Mouse (Mus musculus) midbrain, postnatal 0 days (tissue): ENCODE measurements around the gene 1700018B08Rik. TPM values are rescaled to one million over a fixed set of nuclear protein-coding genes. Genes with fewer than 3 reads are reported as not detected.

Experiments
- ATAC-seq: fragments of 200-750 bp; cut with Nextera tagmentation; 2 replicates; pipeline ENCODE4 v1.8.0; 2017; ENCODE audit warnings: moderate number of reproducible peaks, mild to moderate bottlenecking, moderate TSS enrichment, moderate library complexity; ENCODE audit not compliant: low FRiP score
- DNase-seq: peaks from one replicate; pipeline ENCODE4 v3.0.0-alpha.2; 2015; ENCODE audit warnings: low spot score
- H3K27ac ChIP-seq: fragments of 300-500 bp; sonication (generic); 2 replicates; pipeline ENCODE4 v1.5.1; 2014; ENCODE audit warnings: low read depth, mild to moderate bottlenecking, low read length, mixed read lengths
- H3K27me3 ChIP-seq: fragments of 300-500 bp; sonication (generic); 2 replicates; pipeline ENCODE4 v1.6.1; 2014; ENCODE audit warnings: low read length, control low read depth, mixed read lengths; ENCODE audit not compliant: insufficient read depth
- H3K36me3 ChIP-seq: fragments of 300-500 bp; sonication (generic); 2 replicates; pipeline ENCODE4 v1.6.1; 2014; ENCODE audit warnings: low read length, control low read depth, mixed read lengths; ENCODE audit not compliant: insufficient read depth
- H3K4me1 ChIP-seq: fragments of 300-500 bp; sonication (generic); 2 replicates; pipeline ENCODE4 v1.6.1; 2014; ENCODE audit warnings: mild to moderate bottlenecking, control low read depth, antibody characterized with exemption, low read length, mixed read lengths; ENCODE audit not compliant: insufficient read depth
- H3K4me2 ChIP-seq: fragments of 300-500 bp; sonication (generic); 2 replicates; pipeline ENCODE4 v1.6.1; 2014; ENCODE audit warnings: low read depth, mild to moderate bottlenecking, low read length, mixed read lengths; ENCODE audit not compliant: poor library complexity, severe bottlenecking
- H3K4me3 ChIP-seq: fragments of 300-500 bp; sonication (generic); 2 replicates; pipeline ENCODE4 v1.5.1; 2014; ENCODE audit warnings: low read depth, mild to moderate bottlenecking, low read length, moderate library complexity
- H3K9ac ChIP-seq: fragments of 300-500 bp; sonication (generic); replicated peaks from 2 replicates; pipeline ENCODE4 v1.6.1; 2014; ENCODE audit warnings: mild to moderate bottlenecking, low read length, moderate library complexity, mixed read lengths; ENCODE audit not compliant: poor library complexity, severe bottlenecking
- H3K9me3 ChIP-seq: fragments of 300-500 bp; sonication (generic); 2 replicates; pipeline ENCODE4 v1.6.1; 2016; ENCODE audit warnings: low read length, control low read depth
- CTCF ChIP-seq: IDR thresholded peaks from 2 replicates; pipeline ENCODE4 v1.5.1; 2016; ENCODE audit warnings: antibody characterized with exemption, mild to moderate bottlenecking
- WGBS: fragments of 180-500 bp; shearing (Covaris S2); extraction: QIAGEN DNeasy Blood & Tissue Kit; methylation state at CpG from one replicate; pipeline ENCODE4 v1.1.7; 2014; 5-methylcytosine and 5-hydroxymethylcytosine counted together
- polyA plus RNA-seq: library from polyadenylated mRNA; unstranded; fragments of >200 nt; fragmentation: Nextera tagmentation; extraction: Ambion mirVana; gene quantifications from 2 replicates; pipeline ENCODE4 v1.2.1, GENCODE M21; 2015
- total RNA-seq: library from RNA; depleted of rRNA; stranded (reverse); fragments of >200 nt; gene quantifications from 2 replicates; pipeline ENCODE4 v1.2.3, GENCODE M21; 2014; rRNA removed

1700018B08Rik gene
- not detected in 2 replicates for total RNA-seq
- not detected in 2 replicates for polyA plus RNA-seq

DNA sequence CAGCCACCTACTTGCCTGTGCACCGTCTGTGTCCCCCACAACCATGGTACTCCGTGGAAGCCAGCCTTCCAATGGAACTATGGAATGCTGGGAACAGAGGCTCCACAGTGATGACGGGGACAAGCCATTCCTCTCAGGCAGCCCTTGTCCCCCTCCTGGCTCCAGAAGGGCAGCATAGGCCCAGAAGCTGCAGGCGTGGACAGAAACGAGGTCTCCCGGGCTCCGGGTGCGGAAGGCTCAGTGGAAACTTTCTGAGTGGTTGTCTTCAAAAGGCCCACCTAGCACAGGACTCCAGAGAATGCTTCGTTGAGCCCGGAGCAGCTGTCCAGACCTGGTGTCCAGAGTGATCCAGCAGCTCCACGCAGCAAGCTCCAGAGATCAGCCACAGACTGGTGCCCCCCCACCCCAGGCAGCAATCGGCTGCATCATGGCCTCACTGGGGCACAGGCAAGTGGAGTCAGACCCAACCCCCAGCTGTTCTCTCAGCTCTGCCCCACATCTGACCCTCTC is at the start of gene 1700018B08Rik:
Gene 1700018B08Rik, minus strand, starts transcription at position 45 of the 510 bp plus-strand sequence.
- no peak within 1 kb of the TSS for H3K4me2 ChIP-seq
- WGBS = 93% methylated on average over 12 of the region's 12 CpGs
- no peaks in the 10 kb centered on the region for H3K27me3 ChIP-seq
- no peaks in the 10 kb centered on the region for H3K4me1 ChIP-seq
- H3K27ac ChIP-seq = no peak within 1 kb of the TSS
- ATAC-seq (no peak), DNase-seq (no peak)
- no peak for TF ChIP-seq CTCF
- H3K36me3 ChIP-seq = peaks cover 4% of the 10 kb centered on the region; the same call in 1 of the 2 replicates
- no peak within 1 kb of the TSS for H3K4me3 ChIP-seq
- H3K9ac ChIP-seq = no peak within 1 kb of the TSS
- no peaks in the 10 kb centered on the region for H3K9me3 ChIP-seq

DNA sequence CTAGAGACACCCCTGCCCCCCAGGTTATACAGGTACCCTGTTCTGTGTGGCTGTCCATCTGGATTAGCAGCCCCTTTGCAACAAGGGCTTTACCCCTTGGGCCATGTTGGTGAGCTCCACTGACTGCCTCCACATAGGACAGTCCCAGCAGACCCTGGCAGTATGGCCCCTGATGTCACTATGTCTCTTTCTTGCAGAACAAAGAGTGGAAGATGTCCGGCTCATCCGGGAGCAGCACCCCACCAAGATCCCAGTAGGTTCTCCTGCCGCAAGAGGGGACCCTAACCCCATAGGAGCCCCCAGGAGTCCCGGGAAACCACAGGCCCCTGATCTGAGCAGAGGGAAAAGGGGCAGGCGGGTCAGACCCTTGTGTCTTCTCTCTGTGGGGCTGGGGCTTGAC is 49.2 kb upstream of the 1700018B08Rik start:
- H3K9me3 ChIP-seq = no peaks in the 10 kb centered on the region
- no peak overlapping the region for H3K4me3 ChIP-seq
- H3K27me3 ChIP-seq = no peaks in the 10 kb centered on the region
- peaks cover 26% of the 10 kb centered on the region for H3K36me3 ChIP-seq
- 91% methylated on average over 5 of the region's 5 CpGs for WGBS
- peaks cover 13% of the 10 kb centered on the region for H3K4me1 ChIP-seq
- ATAC-seq (no peak), DNase-seq (no peak)
- H3K4me2 ChIP-seq = no peak overlapping the region
- no peak overlapping the region for H3K9ac ChIP-seq
- H3K27ac ChIP-seq = no peak overlapping the region
- TF ChIP-seq CTCF = no peak

DNA sequence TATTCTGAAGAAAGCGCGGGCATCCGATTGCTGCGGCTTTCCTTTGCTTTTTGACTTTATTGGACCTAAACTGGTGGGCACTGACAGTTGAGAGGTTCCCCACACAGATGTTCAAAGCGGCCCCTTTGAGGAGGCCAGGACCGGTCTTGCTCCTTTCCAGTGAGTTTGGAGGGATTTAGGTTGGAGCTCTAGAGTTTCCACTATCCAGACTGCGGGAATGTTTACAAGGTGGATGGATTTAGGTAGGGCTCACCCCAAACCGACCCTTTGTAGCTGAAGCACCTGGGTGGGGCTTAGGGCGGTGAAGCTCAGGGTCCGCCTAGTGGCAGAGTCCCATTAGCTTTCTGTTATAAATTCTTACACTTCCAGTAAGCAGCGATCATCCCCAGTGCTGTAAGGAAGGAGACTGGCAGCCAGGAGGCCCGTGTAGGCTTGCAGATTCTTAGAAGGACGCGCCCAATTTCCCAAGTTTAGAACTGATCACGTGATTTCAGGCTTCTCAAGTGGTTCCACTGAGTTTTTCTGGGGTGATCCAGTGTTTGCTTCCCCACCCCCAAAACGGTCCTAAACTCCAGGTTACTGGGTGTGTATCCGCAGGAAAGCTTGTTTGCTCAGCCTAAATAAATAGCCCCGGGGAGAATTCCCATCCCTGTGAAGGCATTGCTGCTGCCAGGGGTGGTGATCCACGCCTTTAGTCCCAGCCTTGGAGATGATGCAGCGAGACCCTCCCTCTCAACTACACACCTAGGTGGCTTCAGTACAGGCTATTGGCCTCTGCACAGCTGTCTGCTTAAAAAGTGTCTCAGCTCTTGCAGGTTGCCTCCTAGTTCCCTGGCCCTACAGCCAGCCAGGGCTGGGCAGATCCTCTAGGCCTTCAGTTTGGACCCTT is 47.3 kb upstream of the 1700018B08Rik start:
- Histone ChIP-seq H3K4me1 (peaks cover 13% of the 10 kb centered on the region), H3K4me2 (peak overlapping the region; percentile 87), H3K27ac (0 out of 2 replicates have a peak overlapping the region, but pooled peaks have one; percentile 82), H3K27me3 (no peaks in the 10 kb centered on the region), H3K9me3 (no peaks in the 10 kb centered on the region), H3K9ac (peak overlapping the region; percentile 89), H3K4me3 (peak overlapping the region; percentile 86), H3K36me3 (peaks cover 18% of the 10 kb centered on the region)
- peak; percentile 55 for DNase-seq
- ATAC-seq = no peak
- 18% methylated on average over 20 of the region's 20 CpGs for WGBS
- peak; percentile 61 for TF ChIP-seq CTCF

DNA sequence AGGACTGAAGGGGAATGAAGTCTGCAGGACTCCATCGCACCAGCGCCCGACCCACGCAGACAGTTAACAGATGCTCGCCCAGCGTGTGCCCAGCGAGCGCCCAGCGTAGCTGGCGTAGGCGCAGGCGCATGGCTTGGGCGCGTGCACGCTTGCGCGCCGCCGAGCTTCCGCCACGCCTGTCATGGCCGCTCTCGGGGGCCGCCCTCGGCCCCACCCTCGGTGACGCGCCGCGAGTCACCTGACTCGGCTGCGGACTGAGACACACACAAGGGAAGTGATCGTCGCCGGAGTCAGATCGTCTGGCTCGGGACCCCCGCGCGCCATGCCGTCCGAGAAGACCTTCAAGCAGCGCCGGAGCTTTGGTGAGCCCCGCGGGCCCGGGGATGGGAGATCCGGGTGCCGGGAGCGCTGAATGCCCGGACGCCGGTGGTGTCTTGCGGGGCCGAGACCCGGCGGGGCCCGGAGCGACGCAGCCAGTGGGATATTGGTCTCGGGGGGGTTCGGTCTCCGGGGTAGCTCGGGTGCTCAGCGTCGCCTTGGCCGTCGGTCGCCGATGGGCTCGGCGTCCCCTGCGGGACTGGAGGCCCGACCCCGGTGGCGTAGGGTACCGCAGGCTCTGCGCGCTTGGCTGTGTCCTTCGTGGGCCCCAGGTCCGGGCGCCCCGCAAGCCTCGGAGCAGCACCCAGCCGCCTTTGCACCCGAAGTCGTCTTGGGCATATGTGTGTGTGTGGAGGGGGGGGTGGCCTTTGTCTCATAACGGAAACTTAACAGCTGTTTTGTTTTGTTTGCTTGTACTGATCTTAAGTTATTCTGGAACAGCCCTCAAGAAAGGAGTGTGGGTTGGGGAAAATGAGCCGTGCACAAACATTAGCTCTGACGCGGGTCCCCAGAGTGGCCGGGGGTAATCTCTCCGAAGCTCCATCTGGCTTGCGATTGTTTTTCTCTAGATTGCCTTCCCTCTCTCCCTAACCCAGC is 46.4 kb upstream of the 1700018B08Rik start, which contains the start of gene Map1lc3b:
Gene Map1lc3b, plus strand, starts transcription at position 159 of the 975 bp plus-strand sequence.
- TF ChIP-seq CTCF = no peak
- ATAC-seq (peak; percentile 89), DNase-seq (peak; percentile 97)
- Histone ChIP-seq H3K27me3 (no peaks in the 10 kb centered on the region), H3K4me2 (peak within 1 kb of the TSS; percentile 87), H3K36me3 (peaks cover 12% of the 10 kb centered on the region), H3K4me1 (peaks cover 17% of the 10 kb centered on the region), H3K27ac (peak within 1 kb of the TSS; percentile 82), H3K9ac (peak within 1 kb of the TSS; percentile 89), H3K4me3 (peak within 1 kb of the TSS; percentile 86), H3K9me3 (no peaks in the 10 kb centered on the region)
- WGBS = under 1% methylated on average over 92 of the region's 94 CpGs

DNA sequence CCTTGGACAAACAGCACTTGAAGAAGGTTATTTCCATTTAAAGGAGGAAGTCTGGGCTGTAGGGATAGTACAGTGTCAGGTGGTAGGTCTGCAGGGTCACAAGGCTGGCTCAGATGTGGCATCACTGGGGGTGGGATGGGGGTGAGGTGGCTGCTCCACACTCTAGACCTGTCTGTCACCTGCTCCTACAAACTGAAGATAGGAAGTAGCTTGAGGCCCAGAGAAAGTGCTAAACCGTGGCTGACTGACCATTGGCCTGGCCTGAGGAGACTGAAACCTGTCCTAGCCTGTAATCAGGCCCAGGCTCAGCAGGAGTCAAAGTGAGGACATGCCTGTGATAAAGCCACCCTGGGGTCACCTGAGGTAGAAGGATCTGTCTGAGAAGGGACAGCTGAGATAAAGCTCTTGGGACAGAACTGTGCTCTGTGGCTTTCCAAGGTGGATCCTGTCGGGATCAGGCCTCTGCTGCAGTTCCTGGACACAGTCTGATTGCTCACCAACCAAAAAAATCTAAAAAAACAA is 45.1 kb upstream of the 1700018B08Rik start:
- DNase-seq = no peak
- Histone ChIP-seq H3K27me3 (no peaks in the 10 kb centered on the region), H3K9me3 (no peaks in the 10 kb centered on the region), H3K4me1 (peaks cover 17% of the 10 kb centered on the region), H3K36me3 (peaks cover 7% of the 10 kb centered on the region; the same call in 1 of the 2 replicates), H3K4me3 (no peak overlapping the region), H3K4me2 (no peak overlapping the region), H3K27ac (no peak overlapping the region), H3K9ac (no peak overlapping the region)
- no peak for ATAC-seq
- TF ChIP-seq CTCF = no peak
- 43% methylated on average over 2 of the region's 2 CpGs for WGBS
